Mouse (Mus musculus) thymus, postnatal 10 days (tissue): ENCODE data around the gene Alkbh5.

ENCODE experiments used
- DNase-seq, 2 experiments: peaks; one replicate each; pipeline ENCODE4 v3.0.0; 2021; ENCODE audit warnings: low spot score in 2 of 2

Gene Alkbh5

DNA sequence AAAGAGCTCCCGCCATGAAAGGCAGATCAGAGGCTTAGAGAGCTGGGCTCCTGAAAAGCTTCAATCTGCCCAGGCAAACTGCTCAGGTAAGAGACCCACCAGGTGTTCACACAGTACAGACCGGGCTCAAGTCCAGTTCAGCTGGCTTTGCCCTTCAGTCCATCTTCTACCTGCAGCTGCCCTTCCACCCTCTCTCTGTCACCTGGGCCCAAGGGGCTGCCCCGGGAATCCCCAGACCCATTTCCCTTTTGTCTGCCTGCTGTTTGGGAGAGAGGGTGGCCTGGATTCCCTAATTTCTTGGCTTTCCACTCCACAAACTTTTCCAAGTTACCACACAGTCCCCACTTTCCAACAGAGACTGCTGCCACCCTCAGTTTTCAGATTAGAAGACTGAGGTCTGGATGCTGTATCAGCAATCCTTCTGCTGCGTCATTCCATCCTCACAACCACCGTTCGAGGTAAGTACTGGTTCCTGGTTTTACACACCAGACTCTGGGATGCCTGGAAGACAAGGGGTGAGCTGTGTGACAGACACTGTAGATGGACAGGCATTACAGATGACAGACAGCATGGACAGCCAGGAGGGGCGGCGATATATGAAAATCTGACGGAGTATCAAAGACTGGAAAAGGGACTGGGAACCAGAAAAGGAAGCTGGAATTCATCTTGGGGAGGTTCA lies at the start of gene Alkbh5:
Gene Alkbh5 (plus strand): TSS at position 202 of the 679 bp plus-strand sequence.
- no peak for DNase-seq

DNA sequence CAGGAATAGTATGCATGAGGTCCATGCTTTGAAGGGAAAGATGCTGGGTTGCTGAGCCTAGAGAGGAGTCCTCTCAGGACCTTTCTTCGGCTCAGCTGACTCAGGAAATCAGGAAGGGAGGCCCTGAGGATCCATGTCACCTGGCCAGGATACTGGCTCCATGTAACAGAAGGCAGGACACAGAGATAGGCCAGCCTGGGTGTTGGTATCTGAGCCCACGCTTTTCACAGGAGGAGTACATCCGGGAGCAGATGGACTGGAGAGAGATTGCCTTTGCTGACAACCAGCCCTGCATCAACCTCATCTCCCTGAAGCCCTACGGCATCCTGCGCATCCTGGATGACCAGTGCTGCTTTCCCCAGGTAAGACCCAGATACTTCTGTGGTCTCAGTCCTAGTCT lies 43.5 kb upstream of the Alkbh5 start:
- no peak for DNase-seq

DNA sequence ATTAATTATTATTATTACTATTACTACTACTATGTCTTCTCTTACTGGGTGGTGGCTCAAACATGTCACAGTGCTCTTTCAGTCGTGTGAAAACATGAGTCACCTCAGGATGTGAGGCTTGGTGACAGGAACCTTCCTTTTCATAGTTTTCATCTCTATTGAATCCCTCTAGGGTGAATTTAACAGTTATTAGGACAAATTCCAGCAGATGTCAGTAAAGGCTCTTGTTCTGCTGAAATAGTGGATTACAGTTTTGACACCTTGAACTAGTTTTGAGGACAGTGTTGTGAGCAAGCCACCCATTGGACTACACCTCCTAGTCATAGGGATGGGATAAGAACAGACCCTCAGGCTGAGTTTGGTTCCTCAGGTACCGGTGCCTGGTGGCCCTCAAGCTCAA lies 40.5 kb upstream of the Alkbh5 start:
- DNase-seq, result no peak

DNA sequence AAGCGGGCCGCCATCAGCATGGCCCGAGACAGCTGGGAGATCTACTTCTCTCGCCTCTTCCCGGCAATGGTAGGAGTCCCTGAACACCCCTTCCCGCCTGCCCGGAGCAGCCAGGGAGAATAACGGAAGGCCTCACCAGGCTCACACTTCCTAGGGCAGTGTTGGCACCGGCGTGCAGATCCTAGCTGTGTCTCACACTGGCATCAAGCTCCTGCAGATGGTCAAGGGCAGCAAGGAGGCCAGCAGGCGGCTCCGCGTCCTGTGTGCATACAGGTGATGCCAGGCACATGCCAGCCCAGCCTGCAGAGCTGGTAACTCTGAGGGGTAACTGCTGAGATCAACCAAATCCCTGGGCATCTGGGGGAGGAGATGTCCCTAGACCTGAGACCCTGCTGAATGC lies 28.9 kb upstream of the Alkbh5 start:
- DNase-seq, result no peak

DNA sequence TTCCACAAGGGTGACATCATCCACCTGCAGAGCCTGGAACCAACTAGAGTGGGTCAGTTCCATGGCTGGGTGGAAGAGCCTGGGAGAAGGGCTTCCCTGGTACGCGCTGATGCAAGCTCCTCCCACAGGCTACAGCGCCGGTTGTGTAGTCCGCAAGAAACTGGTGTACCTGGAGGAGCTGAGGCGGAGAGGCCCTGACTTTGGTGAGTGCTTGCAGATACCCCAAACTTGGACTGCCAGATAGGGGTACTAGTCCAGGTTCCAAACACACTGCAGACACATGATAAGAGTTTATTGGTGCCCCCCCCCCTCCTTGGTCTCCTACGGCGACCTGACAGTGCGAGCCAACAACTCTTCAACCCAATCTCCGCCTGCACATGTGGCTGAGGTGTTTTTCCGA lies 27.2 kb upstream of the Alkbh5 start:
- DNase-seq, result no peak

DNA sequence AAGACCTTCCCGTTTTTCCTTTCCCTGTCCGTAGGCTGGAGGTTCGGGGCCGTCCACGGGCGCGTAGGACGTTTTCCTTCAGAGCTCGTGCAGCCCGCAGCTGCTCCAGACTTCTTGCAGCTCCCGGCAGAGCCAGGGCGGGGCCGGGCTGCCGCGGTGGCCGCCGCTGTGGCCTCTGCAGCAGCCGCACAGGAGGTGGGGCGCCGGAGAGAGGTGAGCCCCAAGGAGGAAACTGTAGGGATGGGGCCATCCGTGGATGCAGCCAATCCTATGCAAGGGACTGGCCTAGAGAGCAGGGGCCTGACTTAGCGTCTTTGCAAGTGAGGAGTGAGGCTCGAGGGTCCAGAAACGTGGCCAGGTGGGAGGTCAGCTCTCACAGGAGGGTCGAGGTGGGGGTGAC lies 26.7 kb upstream of the Alkbh5 start:
- DNase-seq, result peak in 1 of 2 experiments; percentile 8

DNA sequence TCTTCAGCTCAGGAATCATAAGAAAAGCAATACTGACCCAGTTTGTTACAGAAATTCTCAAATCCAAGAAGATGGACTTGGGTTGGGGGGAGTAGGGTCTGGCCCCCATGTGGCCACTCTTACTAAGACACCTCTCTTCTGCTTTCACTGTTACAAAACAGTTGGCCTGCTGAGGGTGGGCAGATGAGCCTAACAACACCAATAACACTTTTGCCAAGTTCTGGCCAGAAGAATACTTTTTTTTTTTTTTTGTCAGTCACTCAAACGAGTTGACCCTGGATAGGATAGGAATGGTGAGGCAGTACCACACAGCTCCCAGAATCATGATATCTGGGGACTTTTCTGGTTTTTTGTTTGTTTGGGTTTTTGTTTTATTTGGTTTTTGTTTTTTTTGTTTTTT lies 24.3 kb upstream of the Alkbh5 start:
- no peak for DNase-seq

DNA sequence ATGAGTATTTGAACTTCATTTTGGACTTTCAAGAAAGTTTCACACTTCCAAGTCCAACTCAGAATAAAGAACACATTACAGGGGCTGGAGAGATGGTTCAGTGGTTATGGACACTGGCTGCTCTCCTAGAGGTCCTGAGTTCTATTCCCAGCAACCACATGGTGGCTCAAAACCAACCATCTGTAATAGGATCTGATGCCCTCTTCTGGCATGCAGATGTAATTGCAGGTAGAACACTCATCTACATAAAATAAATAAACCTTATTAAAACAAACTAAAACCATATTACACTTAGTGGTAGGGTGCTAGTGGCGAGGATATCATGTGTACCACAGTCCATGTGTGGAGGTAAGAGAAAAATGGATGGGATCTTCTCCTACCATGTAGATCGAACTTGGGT lies 23.7 kb upstream of the Alkbh5 start:
- no peak for DNase-seq

DNA sequence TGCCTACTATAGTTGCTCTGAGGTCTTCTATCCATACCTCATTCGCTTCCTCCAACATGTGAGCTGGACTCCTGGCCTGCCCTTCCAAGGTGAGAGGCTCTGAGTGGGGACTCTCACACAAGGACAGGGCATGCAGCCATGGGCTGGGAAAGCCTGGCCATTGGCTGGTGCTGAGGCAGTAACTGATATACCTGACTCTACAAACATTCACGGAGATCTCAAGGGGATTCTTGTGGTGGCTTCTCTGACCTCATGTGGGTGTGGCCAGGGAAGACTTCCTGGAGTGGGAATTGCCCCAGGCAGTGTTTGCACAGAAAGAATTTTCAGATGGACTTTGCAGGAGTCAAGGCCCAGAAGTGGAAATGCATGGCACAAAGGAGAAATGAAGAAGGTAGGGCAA lies 21.2 kb upstream of the Alkbh5 start:
- no peak for DNase-seq

DNA sequence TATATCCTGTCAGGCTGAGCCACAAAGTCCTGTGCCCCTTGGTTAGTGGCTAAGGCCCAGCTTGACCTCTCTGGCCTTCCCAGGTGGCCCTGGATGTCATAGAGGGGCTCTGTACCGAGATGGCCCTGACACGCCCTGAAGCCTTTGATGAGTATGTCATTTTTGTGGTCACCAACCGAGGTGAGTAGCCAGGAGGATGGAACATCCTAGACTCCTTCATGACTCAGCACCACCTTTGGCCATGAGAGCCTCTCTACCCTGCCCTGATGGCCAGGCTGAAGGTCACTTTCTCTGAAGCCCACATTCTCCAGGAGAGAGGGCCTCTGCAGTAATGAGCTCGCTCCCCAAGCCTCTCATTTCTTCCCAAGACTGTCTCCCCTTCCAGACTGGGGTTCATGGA lies 17.9 kb upstream of the Alkbh5 start:
- no peak for DNase-seq

DNA sequence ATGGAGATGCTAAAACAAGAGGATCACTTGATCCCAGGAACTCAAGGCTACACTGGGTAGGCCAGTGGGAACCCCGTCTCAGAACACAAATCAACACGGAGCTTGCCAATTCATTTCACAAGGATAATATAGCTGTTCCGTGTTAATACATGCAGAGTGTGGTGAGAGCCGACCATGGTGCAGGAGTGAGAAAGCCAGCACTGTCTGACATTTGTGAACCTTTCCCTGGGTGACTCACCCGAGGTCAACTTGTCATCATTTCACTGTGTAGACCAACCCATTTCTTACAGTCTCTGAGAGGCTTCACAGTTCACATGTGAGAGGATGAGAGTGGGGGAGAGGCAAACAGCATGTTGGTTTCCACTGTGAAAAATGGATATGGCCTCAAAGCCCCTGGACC lies 14.2 kb upstream of the Alkbh5 start:
- no peak for DNase-seq

DNA sequence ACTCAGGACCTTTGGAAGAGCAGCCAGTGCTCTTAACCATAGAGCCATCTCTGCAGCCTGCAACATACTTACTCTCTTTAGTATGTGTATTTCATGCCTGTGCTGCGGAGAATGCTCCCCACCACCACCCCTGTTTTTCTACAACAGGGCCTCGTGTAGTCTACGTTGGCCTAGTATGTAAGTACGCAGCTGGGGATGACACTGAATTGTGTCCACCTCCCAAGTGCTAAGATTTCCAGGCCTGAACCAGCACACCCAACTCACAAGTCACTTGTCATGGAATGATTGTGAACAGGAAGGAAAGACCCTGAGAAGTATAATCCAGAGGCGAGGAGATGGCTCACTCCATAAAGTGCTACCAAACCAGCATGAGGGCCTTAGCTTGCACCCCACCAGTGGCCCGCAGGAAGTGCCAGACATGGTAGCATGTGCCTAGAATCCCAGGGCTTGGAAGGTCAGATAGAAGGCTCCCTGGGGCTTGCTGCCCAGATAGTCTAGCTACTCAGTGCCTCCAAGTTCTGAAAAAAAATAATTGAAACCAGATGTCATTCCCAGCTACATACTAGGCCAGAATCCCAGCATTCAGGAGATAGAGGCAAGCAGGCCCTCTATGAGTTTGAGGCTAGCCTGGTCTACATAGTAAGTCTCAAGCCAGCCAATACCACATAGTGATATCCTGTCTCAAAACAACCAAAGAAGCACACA lies 13.4 kb upstream of the Alkbh5 start:
- DNase-seq, result no peak

DNA sequence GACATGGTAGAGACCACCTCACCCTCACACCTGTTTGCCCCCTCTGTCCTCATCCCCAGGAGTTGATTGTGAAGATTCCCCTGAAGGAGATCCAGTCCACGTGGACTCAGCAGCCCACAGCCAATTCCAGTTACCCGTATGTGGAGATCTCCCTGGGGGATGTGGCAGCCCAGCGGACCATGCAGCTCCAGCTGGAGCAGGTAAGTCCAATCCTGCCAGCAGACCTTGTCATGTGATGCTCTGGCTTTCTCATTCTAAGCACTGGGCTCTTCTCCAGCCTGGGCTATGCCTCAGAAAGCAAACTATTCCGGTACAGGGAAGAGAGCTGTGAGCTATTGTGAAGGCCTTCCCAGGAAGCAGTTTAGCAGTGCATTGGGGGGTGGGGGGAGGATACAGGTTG lies 9.7 kb upstream of the Alkbh5 start:
- DNase-seq, result no peak

DNA sequence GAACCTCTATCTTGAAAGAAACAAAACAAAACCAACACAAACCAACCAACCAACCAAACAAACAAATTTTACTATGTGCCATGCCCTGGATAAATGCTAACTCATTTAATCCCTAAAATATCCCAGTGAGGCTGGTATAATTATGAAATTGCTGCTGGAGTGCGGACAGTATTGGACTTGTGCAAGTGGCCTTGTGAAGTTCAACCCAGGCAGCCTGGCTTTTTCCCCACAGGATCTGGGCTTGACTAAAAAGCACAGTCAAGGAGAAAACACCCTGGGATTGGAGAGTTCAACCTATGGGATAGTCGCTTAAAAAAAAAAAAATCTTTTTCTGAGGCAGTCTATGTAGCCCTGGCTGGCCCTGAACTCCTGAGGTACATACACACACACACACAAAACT lies 505 bp upstream of the Alkbh5 start:
- DNase-seq, result no peak

DNA sequence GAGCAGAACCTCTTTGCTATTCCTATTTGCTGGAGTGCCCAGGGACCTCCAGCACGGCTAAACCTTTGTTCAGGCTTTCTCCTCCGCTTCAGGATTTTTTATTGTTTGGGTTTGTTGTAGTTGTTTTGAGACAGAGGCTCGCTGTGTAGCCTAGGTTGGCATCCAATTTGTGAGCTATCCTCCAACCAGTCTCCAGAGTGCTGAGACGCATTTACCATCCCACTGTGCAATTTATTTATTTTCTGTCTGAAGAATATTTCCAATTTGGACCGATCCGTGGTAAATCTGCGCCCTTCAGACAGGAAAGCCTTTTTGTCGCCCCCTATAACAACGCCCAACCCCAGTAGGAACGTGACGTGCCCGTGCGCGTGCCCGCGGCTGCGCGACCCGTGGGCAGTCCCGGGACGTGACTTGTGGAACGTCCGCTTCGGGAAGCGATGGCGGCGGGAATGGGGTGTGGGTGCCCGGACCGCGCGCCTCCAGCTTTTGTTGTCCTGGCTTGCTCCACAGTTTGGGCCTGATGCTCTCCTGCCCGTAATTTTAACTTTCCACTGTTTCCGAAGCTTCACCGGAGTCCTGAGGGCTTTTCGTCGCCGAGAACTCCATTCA lies 782 bp downstream of the Alkbh5 start:
- peak; percentile 82 to 86 for DNase-seq

DNA sequence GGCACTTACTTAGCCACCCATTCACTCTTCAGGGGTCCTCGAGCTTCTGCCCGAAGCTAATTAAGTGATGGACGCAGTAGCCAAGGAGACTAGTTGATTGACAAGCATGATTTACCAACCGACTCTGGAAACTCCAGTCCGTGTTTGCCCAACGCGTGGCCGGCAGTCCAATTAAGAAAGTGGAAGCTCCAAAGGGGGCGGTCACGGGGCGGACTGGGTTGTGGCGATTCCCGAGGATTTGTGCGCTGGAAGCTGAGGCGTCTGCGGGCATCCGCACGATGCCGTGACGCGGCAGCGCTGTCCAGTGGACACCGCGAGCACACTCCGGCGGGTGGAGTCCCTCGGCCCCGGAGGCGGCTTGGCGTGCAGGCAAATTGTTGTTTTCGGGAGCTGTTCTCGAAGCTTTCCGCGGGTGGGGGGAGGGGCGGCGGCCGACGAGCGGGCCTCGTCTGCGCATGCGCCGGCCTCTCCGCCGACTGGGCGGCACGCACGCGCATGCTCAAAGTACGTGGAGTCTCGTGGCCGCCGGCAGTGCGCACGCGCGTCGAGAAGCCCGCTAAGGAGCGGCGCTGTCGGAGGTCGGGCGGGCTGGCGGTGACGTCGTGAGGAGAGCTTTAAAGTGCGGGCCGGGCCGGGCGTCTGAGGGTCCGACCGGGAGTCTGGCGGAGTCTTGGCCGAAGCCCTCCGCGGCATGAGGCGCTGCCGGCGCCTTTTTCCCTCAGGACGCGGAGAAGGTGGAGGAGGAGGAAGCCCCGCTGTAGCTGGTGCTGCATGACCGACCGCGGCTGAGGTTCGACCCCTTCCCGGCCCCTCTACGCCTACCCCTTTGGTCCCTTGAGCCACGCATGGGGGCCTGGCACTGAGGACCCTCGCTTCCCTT lies 1.5 kb downstream of the Alkbh5 start:
- DNase-seq, result peak; percentile 88 to 94

DNA sequence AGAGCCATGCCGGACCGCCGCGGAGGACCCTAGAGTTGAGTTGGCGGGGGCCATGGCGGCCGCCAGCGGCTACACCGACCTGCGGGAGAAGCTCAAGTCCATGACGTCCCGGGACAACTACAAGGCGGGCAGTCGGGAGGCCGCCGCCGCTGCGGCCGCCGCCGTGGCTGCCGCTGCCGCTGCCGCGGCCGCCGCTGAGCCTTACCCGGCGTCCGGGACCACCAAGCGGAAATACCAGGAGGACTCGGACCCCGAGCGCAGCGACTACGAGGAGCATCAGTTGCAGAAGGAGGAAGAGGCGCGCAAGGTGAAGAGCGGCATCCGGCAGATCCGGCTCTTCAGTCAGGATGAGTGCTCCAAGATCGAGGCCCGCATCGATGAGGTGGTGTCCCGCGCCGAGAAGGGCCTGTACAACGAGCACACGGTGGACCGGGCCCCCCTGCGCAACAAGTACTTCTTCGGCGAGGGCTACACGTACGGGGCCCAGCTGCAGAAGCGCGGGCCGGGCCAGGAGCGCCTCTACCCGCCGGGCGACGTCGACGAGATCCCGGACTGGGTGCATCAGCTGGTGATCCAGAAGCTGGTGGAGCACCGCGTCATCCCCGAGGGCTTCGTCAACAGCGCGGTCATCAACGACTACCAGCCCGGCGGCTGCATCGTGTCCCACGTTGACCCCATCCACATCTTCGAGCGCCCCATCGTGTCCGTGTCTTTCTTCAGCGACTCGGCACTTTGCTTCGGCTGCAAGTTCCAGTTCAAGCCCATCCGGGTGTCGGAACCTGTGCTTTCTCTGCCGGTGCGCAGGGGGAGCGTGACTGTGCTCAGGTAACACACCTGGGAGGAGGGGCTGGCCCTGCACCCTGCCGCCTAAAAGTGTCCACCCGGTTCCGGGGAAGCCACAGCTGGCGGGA lies 2.4 kb downstream of the Alkbh5 start:
- DNase-seq, result peak; percentile 54 to 62

DNA sequence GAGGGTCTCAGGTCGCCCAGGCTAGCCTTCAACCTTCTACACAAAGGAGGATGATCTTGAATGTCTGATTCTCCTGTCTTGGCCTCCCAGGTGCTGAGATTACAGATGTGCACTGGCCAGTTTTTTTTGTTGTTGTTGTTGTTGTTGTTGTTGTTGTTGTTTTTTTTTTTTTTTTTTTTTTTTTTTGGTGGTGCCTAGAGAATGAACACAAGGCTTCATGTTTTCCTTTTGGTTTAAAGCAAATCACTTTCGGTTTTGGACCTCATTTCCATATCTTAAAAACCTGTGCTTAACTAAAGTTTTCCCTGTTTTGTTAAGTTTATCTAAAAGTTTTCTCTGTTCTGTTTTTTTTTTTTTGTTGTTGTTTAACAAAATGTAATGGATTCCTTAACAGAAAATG lies 3.4 kb downstream of the Alkbh5 start:
- no peak for DNase-seq

DNA sequence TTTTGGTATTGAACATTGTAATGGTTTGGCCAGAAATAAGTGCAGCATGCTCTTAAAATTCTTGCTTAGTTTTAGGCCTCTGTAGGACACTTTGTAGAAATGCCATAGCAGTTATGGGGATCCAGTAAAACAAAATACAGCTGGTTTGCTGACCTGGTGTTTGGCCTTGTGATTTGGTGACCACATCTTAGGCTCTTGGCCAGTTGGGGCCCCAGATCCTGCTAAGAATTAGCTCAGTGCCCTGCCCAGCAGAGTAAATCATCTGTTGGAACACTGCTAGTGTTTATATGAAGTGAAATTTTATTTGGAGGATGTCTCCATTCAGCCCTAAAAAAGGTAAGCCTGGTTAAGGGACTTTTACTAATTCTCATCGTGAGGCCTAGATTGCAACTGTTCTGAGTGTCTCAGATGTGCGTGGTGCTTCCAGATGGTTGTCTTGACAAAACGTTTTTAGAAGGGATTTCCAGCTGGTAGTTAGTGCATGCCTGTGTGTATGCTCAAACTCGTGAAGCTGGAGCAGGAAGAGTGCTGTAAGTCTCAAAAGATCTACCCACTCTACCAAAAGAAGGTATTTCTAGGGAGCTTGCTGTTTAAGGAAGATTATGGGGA lies 3.9 kb downstream of the Alkbh5 start:
- DNase-seq, result no peak

DNA sequence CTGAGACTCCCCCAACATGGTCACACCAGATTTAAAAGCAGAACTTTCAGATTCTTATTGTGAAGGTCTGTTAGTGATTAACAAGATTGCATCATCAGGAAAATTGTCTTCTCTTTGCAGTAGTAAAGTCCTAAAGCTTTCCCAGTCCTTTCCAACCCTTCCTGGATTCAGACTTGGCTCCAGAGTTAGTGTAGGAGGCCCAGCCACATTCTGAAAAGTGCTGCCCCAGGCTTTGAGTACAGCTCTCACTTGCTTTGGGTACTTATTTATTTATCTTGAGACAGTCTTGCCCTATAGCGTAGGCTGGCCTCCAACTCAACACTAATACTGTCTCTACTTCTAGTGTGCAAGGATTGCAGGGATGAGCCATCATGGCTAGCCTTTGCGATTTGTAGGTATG lies 4.6 kb downstream of the Alkbh5 start:
- no peak for DNase-seq

DNA sequence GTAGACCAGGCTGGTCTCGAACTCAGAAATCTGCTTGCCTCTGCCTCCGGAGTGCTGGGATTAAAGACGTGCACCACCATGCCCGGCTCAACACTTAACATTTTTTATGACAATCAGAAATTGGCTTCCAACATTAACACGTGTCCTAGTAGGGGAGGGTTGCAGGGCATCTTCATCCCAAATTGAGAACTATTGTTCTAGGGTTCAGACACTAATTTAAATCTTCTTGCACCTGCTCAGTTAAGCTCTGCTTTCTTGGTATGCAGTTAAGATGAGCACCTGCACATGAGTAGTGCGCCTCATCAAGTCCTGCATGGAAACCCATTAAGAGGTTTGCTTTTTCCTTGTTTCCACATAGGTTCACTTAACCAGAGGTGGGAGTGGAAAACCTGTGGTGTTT lies 5.7 kb downstream of the Alkbh5 start:
- DNase-seq, result no peak
